Mouse (Mus musculus) E14TG2a.4 (cell line): ENCODE results near the gene Arl15.

Experiments
- CTCF ChIP-seq: conservative IDR thresholded peaks from 2 replicates; pipeline ENCODE4 v1.5.1; 2014; ENCODE audit warnings: low read length
- NANOG ChIP-seq: IDR thresholded peaks from 2 replicates; pipeline ENCODE4 v1.6.1; 2014; ENCODE audit warnings: borderline replicate concordance, low read length, mixed read lengths
- POU5F1 ChIP-seq: IDR thresholded peaks from 2 replicates; pipeline ENCODE4 v1.6.1; 2014; ENCODE audit warnings: low read length, borderline replicate concordance

DNA sequence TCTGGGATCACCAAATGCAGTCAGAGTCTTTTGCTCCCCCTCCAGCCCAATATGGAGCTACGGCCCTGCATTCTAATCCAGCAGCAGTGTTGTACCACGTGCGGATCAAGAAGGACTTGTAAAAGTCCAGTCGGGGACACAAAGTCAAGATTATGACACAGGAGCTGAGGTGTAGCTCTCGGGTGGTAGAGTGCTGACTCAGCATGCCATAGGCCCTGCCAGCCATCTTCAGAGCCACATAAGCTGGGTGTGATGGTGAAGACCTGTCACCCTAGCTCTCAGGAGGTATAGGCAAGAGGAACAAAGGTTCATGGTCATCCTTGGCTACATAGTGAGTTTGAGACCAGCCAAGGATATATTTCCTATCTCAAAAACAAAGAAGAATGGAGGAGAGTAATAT, 377.2 kb downstream of the Arl15 start:
- TF ChIP-seq CTCF (no peak), NANOG (no peak), POU5F1 (no peak)
